Mouse (Mus musculus) cerebral cortex, adult 2 months (tissue): Measurements from ENCODE around the gene Nhsl2.

Experiments used
- WGBS: fragments of 180-500 bp; shearing (Covaris S2); methylation state at CpG from one replicate; pipeline ENCODE4 v1.1.7; 2018; 5-methylcytosine and 5-hydroxymethylcytosine counted together

The Nhsl2 gene

GRCm38 (mm10) chrX:102051225-102051624 is 202.0 kb downstream of the Nhsl2 start:
- WGBS: 91% methylated on average over 4 of the region's 4 CpGs

GRCm38 (mm10) chrX:102053371-102053770 is 204.2 kb downstream of the Nhsl2 start:
- 92% methylated on average over 2 of the region's 2 CpGs for WGBS

GRCm38 (mm10) chrX:102054009-102054408 is 204.8 kb downstream of the Nhsl2 start:
- 87% methylated on average over 4 of the region's 4 CpGs for WGBS

GRCm38 (mm10) chrX:102059437-102059836 is 210.3 kb downstream of the Nhsl2 start:
- WGBS: 49% methylated on average over 9 of the region's 9 CpGs

- WGBS: 52% methylated on average over 5 of the region's 5 CpGs
Observed at GRCm38 (mm10) chrX:102060243-102060642, 211.1 kb downstream of the Nhsl2 start.

- WGBS: 31% methylated on average over 2 of the region's 2 CpGs
Observed at GRCm38 (mm10) chrX:102060891-102061290, 211.7 kb downstream of the Nhsl2 start.

GRCm38 (mm10) chrX:102064062-102064461 is 214.9 kb downstream of the Nhsl2 start:
- WGBS: 64% methylated on average over 3 of the region's 3 CpGs

- WGBS: 66% methylated on average over 4 of the region's 4 CpGs
Observed at GRCm38 (mm10) chrX:102065213-102065775, 216.1 kb downstream of the Nhsl2 start.

GRCm38 (mm10) chrX:102066134-102066533 is 216.9 kb downstream of the Nhsl2 start:
- 10% methylated on average over 9 of the region's 9 CpGs for WGBS

- WGBS: 55% methylated on average over 6 of the region's 6 CpGs
Observed at GRCm38 (mm10) chrX:102067118-102067517, 217.9 kb downstream of the Nhsl2 start.

- WGBS: 94% methylated on average over 22 of the region's 24 CpGs
Observed at GRCm38 (mm10) chrX:102068811-102069540, 219.8 kb downstream of the Nhsl2 start.

- WGBS: 6% methylated on average over 61 of the region's 61 CpGs
Observed at GRCm38 (mm10) chrX:102070591-102071471, 221.6 kb downstream of the Nhsl2 start, which contains the start of gene Rtl5. Rtl5 (minus strand) TSS chrX:102071304.

GRCm38 (mm10) chrX:102071517-102071916 is 222.3 kb downstream of the Nhsl2 start:
- WGBS: 27% methylated on average over 2 of the region's 2 CpGs

- 91% methylated on average over 14 of the region's 14 CpGs for WGBS
Observed at GRCm38 (mm10) chrX:102073605-102074325, 224.6 kb downstream of the Nhsl2 start.

GRCm38 (mm10) chrX:102074435-102074834 is 225.2 kb downstream of the Nhsl2 start:
- WGBS: 87% methylated on average over 5 of the region's 5 CpGs

GRCm38 (mm10) chrX:102075158-102075557 is 226.0 kb downstream of the Nhsl2 start:
- 75% methylated on average over 4 of the region's 4 CpGs for WGBS

GRCm38 (mm10) chrX:102076886-102077765 is 227.9 kb downstream of the Nhsl2 start:
- WGBS: 77% methylated on average over 7 of the region's 7 CpGs

GRCm38 (mm10) chrX:102081076-102081475 is 231.9 kb downstream of the Nhsl2 start:
- WGBS: 62% methylated on average over 10 of the region's 10 CpGs

GRCm38 (mm10) chrX:102081573-102082279 is 232.5 kb downstream of the Nhsl2 start:
- WGBS: 63% methylated on average over 7 of the region's 7 CpGs

GRCm38 (mm10) chrX:102082340-102082739 is 233.2 kb downstream of the Nhsl2 start:
- WGBS: 42% methylated on average over 5 of the region's 5 CpGs
